Comparison of ENCODE assay signal across 8 mouse cellular contexts in genomic region chr7:44304775-44305641, GRCm38 (mm10). TPM values are rescaled to one million over a fixed set of nuclear protein-coding genes. Genes with fewer than 3 reads are reported as not detected.
DNase-seq lines count a peak whose midpoint lies in the region; ATAC-seq lines count a peak whose summit lies in the region.

No protein-coding gene starts in this region.

- H3K4me2 ChIP-seq in hindbrain, embryonic 16.5 days (ENCODE audit: low read length) = peak overlapping the region; percentile 77

- H3K27ac ChIP-seq in hindbrain, embryonic 16.5 days (ENCODE audit: low read depth, low read length) = peak overlapping the region; percentile 91
- peak overlapping the region; percentile 75 for H3K27ac ChIP-seq in macrophage

- ATAC-seq in hindbrain, embryonic 16.5 days = peak; percentile 95

- WGBS in hindbrain, embryonic 16.5 days = 1% methylated on average over 49 of the region's 49 CpGs
- under 1% methylated on average over 49 of the region's 49 CpGs for WGBS in macrophage (ENCODE audit: missing documents)

- peak overlapping the region; percentile 71 for H3K4me3 ChIP-seq in hindbrain, embryonic 16.5 days (ENCODE audit: low read length)
- peak overlapping the region; percentile 55 for H3K4me3 ChIP-seq in macrophage (ENCODE audit: inconsistent target)

- peak overlapping the region; percentile 91 for H3K9ac ChIP-seq in hindbrain, embryonic 16.5 days (ENCODE audit: low read depth, low read length)

- no peaks in the 10 kb centered on the region for H3K9me3 ChIP-seq in hindbrain, embryonic 16.5 days (ENCODE audit: control insufficient read depth, low read length)

- no peaks in the 10 kb centered on the region for H3K36me3 ChIP-seq in hindbrain, embryonic 16.5 days (ENCODE audit: control insufficient read depth, insufficient read depth, low read length)
- no peaks in the 10 kb centered on the region for H3K36me3 ChIP-seq in macrophage (ENCODE audit: inconsistent target)

- no peaks in the 10 kb centered on the region for H3K79me2 ChIP-seq in macrophage (ENCODE audit: inconsistent target)

- no peaks in the 10 kb centered on the region for H3K27me3 ChIP-seq in hindbrain, embryonic 16.5 days (replicated peaks; ENCODE audit: control insufficient read depth, insufficient read depth, low read length)

- peak; percentile 99 for DNase-seq in WW6 (ENCODE audit: low read depth, low spot score)
- DNase-seq in cerebellum, postnatal 4 days (ENCODE audit: low spot score in 2 of 2) = peak; percentile 93 to 95
- peak; percentile 96 for DNase-seq in gastrocnemius, adult 18-20 months (ENCODE audit: low spot score)
- DNase-seq in left cerebral cortex, adult 18-20 months (ENCODE audit: low spot score in 2 of 2) = peak; percentile 97
- DNase-seq in right cerebral cortex, adult 18-20 months = peak; percentile 99
- DNase-seq in urinary bladder, postnatal 10 days (ENCODE audit: low spot score) = peak; percentile 83

- H3K4me1 ChIP-seq in hindbrain, embryonic 16.5 days (ENCODE audit: control insufficient read depth, insufficient read depth, low read depth, low read length) = peaks cover 10% of the 10 kb centered on the region

RNA-seq across cellular contexts. Expression of gene Clec11a, which starts 1.7 kb away (rescaled TPM):
- total RNA-seq in gastrocnemius, adult 18-20 months (2021) = 1 to 10 TPM in 1 of 2 experiments, under 1 TPM in 1; 0.84 to 1.3 TPM
- polyA plus RNA-seq in hindbrain, embryonic 16.5 days (2015; fragmentation: Nextera tagmentation; extraction: Ambion mirVana) = 3.5 and 3.6 TPM in 2 replicates
- total RNA-seq in left cerebral cortex, adult 18-20 months (2021) = 1 to 10 TPM; 3.4 to 3.7 TPM
- 1 to 10 TPM in 2 of 26 experiments, under 1 TPM in 17, not detected in 7; 0.21 to 4.1 (median 0.32) TPM for total RNA-seq in macrophage (2018; cell fraction: chromatin; rRNA removed)
- total RNA-seq in macrophage (2018; cell fraction: cytosol; rRNA removed) = under 1 TPM in 20 of 26 experiments, not detected in 6; 0.04 to 0.19 (median 0.07) TPM
- 1 to 10 TPM in 4 of 26 experiments, under 1 TPM in 13, not detected in 9; 0.17 to 2.4 (median 0.81) TPM for total RNA-seq in macrophage (2018; cell fraction: nucleus; rRNA removed)
- polyA plus RNA-seq in macrophage (2018) = 0.06 to 0.12 TPM (median 0.09 TPM) in 3 replicates

RNA-seq across cellular contexts. Expression of gene Shank1, which starts 5.0 kb away (rescaled TPM):
- total RNA-seq in gastrocnemius, adult 18-20 months (2021) = under 1 TPM; 0.25 to 0.36 TPM
- polyA plus RNA-seq in hindbrain, embryonic 16.5 days (2015; fragmentation: Nextera tagmentation; extraction: Ambion mirVana) = 33.1 and 33.6 TPM in 2 replicates
- total RNA-seq in left cerebral cortex, adult 18-20 months (2021) = 100 to 1,000 TPM; 519 to 589 TPM
- total RNA-seq in macrophage (2018; cell fraction: chromatin; rRNA removed) = 1 to 10 TPM in 22 of 26 experiments, under 1 TPM in 4; 0.52 to 2.7 (median 1.2) TPM
- under 1 TPM in 24 of 26 experiments, not detected in 2; under 0.01 to 0.24 (median 0.06) TPM for total RNA-seq in macrophage (2018; cell fraction: cytosol; rRNA removed)
- total RNA-seq in macrophage (2018; cell fraction: nucleus; rRNA removed) = 1 to 10 TPM in 2 of 26 experiments, under 1 TPM in 24; 0.19 to 1.6 (median 0.51) TPM
- polyA plus RNA-seq in macrophage (2018) = 0.02 TPM in 1 of 3 replicates, not detected in the others

RNA-seq across cellular contexts. Expression of gene Gm15517, which starts 43.8 kb away (rescaled TPM):
- not detected for total RNA-seq in gastrocnemius, adult 18-20 months (2021)
- not detected in 2 replicates for polyA plus RNA-seq in hindbrain, embryonic 16.5 days (2015; fragmentation: Nextera tagmentation; extraction: Ambion mirVana)
- not detected for total RNA-seq in left cerebral cortex, adult 18-20 months (2021)
- total RNA-seq in macrophage (2018; cell fraction: chromatin; rRNA removed) = not detected
- not detected for total RNA-seq in macrophage (2018; cell fraction: cytosol; rRNA removed)
- not detected for total RNA-seq in macrophage (2018; cell fraction: nucleus; rRNA removed)
- polyA plus RNA-seq in macrophage (2018) = not detected in 3 replicates

RNA-seq across cellular contexts. Expression of gene Acp4, which starts 47.8 kb away (rescaled TPM):
- not detected for total RNA-seq in gastrocnemius, adult 18-20 months (2021)
- polyA plus RNA-seq in hindbrain, embryonic 16.5 days (2015; fragmentation: Nextera tagmentation; extraction: Ambion mirVana) = 0.12 TPM in 1 of 2 replicates, not detected in the other
- not detected for total RNA-seq in left cerebral cortex, adult 18-20 months (2021)
- total RNA-seq in macrophage (2018; cell fraction: chromatin; rRNA removed) = not detected
- not detected for total RNA-seq in macrophage (2018; cell fraction: cytosol; rRNA removed)
- total RNA-seq in macrophage (2018; cell fraction: nucleus; rRNA removed) = not detected
- not detected in 3 replicates for polyA plus RNA-seq in macrophage (2018)

RNA-seq across cellular contexts. Expression of gene 2410002F23Rik, which starts 58.5 kb away (rescaled TPM):
- total RNA-seq in gastrocnemius, adult 18-20 months (2021) = 1 to 10 TPM; 4.9 to 5.9 TPM
- 216 and 218 TPM in 2 replicates for polyA plus RNA-seq in hindbrain, embryonic 16.5 days (2015; fragmentation: Nextera tagmentation; extraction: Ambion mirVana)
- total RNA-seq in left cerebral cortex, adult 18-20 months (2021) = 10 to 100 TPM; 68.6 to 71.1 TPM
- 10 to 100 TPM in 24 of 26 experiments, 1 to 10 TPM in 2; 7.5 to 69.4 (median 31.9) TPM for total RNA-seq in macrophage (2018; cell fraction: chromatin; rRNA removed)
- 10 to 100 TPM in 10 of 26 experiments, 1 to 10 TPM in 16; 2.9 to 14.0 (median 9.7) TPM for total RNA-seq in macrophage (2018; cell fraction: cytosol; rRNA removed)
- 10 to 100 TPM; 10.2 to 93.8 (median 31.3) TPM for total RNA-seq in macrophage (2018; cell fraction: nucleus; rRNA removed)
- polyA plus RNA-seq in macrophage (2018) = 11.6 to 24.3 TPM (median 20.5 TPM) in 3 replicates

Comparison
In these comparisons a context has a peak if more than half of its experiments do, and no peak if none do; other contexts are left out.
1. Peak in every context shown above with its lines: DNase-seq, ATAC-seq, H3K4me3 ChIP-seq and H3K27ac ChIP-seq.
2. RNA of gene Shank1, which starts 5.0 kb away (total RNA-seq): 519 to 589 TPM in left cerebral cortex, adult 18-20 months; 0.25 to 0.36 TPM in gastrocnemius, adult 18-20 months; every median in the first group is over 100 times any median in the second.